Mouse (Mus musculus) megakaryocyte, adult 5-6 weeks (primary cell): ENCODE measurements around the gene Clk2. TPM values are rescaled to one million over a fixed set of nuclear protein-coding genes. Genes with fewer than 3 reads are reported as not detected.
"Not testable (repeated sequence)": the region's sequence is repeated elsewhere in the genome, so short reads cannot be mapped to it uniquely, and the experiment has no call there.

Source experiments
- ATAC-seq: 2 replicates; pipeline ENCODE4 v1.8.0; 2016; ENCODE audit warnings: mild to moderate bottlenecking, inconsistent platforms; ENCODE audit not compliant: poor library complexity, severe bottlenecking
- total RNA-seq, 2 experiments: library from RNA; stranded (forward) in 1 of 2; stranded (reverse) in 1 of 2; fragments of 153-499, 151-499 nt in 1 of 2; fragments of 221-1000, 200-1000 nt in 1 of 2; gene quantifications; 2 replicates each; pipeline versions ENCODE4 v1.2.3 to v1.2.4; 2015 to 2017

Gene Clk2
- total RNA-seq, 2 experiments from 2014 or later, result 38.1 to 48.5 TPM

DNA sequence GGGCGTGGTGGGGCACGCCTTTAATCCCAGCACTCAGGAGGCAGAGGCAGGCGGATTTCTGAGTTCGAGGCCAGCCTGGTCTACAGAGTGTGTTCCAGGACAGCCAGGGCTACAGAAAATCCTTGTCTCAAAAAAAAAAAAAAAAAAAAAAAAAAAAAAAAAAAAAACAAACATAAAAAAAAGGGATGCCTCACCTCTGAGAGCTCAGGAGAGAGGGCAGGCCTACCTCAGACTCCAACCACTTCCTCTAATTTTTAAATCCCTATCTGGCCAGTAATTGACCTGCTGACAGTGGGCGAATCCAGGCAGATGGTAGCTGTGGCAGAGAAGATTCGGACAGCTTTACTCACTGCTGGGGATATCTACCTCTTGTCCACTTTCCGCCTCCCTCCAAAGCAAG, 51.8 kb downstream of the Clk2 start:
- not testable (repeated sequence) for ATAC-seq

DNA sequence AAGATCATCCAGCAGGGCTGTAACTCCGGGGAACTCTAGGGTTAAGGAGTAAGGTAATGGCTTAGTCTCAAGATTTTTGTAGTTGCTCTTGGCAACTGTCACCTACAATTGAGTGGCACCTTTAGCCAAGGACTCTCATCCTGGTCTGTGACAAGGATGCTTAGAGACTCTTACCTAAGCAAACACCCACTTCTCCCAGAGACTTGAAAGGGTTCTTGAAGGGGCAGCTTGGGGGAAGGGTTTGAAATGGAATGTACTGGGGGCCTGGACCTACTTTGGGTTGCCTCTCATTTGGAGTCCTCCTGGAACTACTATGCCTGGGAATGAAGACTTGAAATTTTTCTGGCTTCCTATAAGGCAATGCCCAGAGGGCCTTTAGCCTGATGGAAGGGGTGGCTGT, 53.7 kb downstream of the Clk2 start:
- ATAC-seq, result no peak

GRCm38 (mm10) chr3:89219546-89219945, 55.0 kb downstream of the Clk2 start:
- ATAC-seq, result no peak

- ATAC-seq, result no peak
Measured at GRCm38 (mm10) chr3:89221167-89221566, 56.6 kb downstream of the Clk2 start.

DNA sequence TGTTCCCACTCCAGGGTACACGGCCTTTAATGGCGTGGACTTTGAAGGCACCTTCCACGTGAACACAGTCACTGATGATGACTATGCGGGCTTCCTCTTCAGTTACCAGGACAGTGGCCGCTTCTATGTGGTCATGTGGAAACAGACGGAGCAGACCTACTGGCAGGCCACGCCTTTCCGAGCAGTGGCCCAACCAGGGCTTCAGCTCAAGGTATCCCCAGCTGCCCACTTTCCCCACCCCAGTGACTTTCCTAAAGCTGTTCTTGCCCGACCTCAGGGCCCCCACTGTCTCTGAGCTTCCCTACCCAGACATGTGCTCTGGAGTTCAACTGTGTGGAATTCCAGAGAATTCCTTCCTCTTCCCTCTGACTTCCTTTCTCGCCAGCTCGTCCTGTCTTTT, 60.2 kb downstream of the Clk2 start:
- no peak for ATAC-seq

GRCm38 (mm10) chr3:89225321-89225815, 60.8 kb downstream of the Clk2 start:
- no peak for ATAC-seq

GRCm38 (mm10) chr3:89225918-89226317, 61.3 kb downstream of the Clk2 start:
- no peak for ATAC-seq

- ATAC-seq, result no peak
Measured at GRCm38 (mm10) chr3:89226361-89226760, 61.8 kb downstream of the Clk2 start.

Other genes with a start within 250 kb of the Clk2 start
- 29.0 and 32.4 TPM in 2 replicates for gene Ash1l, start 214.2 kb upstream of the Clk2 start, total RNA-seq (2015)
- 18.4 and 28.1 TPM in 2 replicates for gene Ash1l, start 214.2 kb upstream of the Clk2 start, total RNA-seq (2017)
- gene Dap3, start 213.6 kb upstream of the Clk2 start, total RNA-seq (2015), result 70.6 and 75.4 TPM in 2 replicates
- gene Dap3, start 213.6 kb upstream of the Clk2 start, total RNA-seq (2017), result 45.6 and 51.5 TPM in 2 replicates
- 11.6 and 13.7 TPM in 2 replicates for gene Rusc1, start 71.5 kb upstream of the Clk2 start, total RNA-seq (2015)
- gene Rusc1, start 71.5 kb upstream of the Clk2 start, total RNA-seq (2017), result 11.3 and 11.8 TPM in 2 replicates
- not detected in 2 replicates for gene Gm43738, start 63.7 kb upstream of the Clk2 start, total RNA-seq (2015)
- gene Gm43738, start 63.7 kb upstream of the Clk2 start, total RNA-seq (2017), result not detected in 2 replicates
- gene Fdps, start 62.8 kb upstream of the Clk2 start, total RNA-seq (2015), result 57.3 and 64.0 TPM in 2 replicates
- gene Fdps, start 62.8 kb upstream of the Clk2 start, total RNA-seq (2017), result 132 and 150 TPM in 2 replicates
- 1.2 and 4.0 TPM in 2 replicates for gene Pklr, start 28.7 kb upstream of the Clk2 start, total RNA-seq (2015)
- gene Pklr, start 28.7 kb upstream of the Clk2 start, total RNA-seq (2017), result 1.4 and 8.0 TPM in 2 replicates
- not detected in 2 replicates for gene Hcn3, start 4.6 kb upstream of the Clk2 start, total RNA-seq (2015)
- gene Hcn3, start 4.6 kb upstream of the Clk2 start, total RNA-seq (2017), result not detected in 2 replicates
- gene Scamp3, start 12.7 kb downstream of the Clk2 start, total RNA-seq (2015), result 43.0 and 52.9 TPM in 2 replicates
- gene Scamp3, start 12.7 kb downstream of the Clk2 start, total RNA-seq (2017), result 17.9 and 18.1 TPM in 2 replicates
- 11.2 and 13.5 TPM in 2 replicates for gene Fam189b, start 18.3 kb downstream of the Clk2 start, total RNA-seq (2015)
- gene Fam189b, start 18.3 kb downstream of the Clk2 start, total RNA-seq (2017), result 3.3 and 5.6 TPM in 2 replicates
- 77.6 and 78.1 TPM in 2 replicates for gene Gba, start 38.1 kb downstream of the Clk2 start, total RNA-seq (2015)
- 71.1 and 79.5 TPM in 2 replicates for gene Gba, start 38.1 kb downstream of the Clk2 start, total RNA-seq (2017)
- gene Thbs3, start 50.4 kb downstream of the Clk2 start, total RNA-seq (2015), result 0.07 TPM in 1 of 2 replicates, not detected in the other
- gene Thbs3, start 50.4 kb downstream of the Clk2 start, total RNA-seq (2017), result 0.12 and 0.70 TPM in 2 replicates
- gene Mtx1, start 62.3 kb downstream of the Clk2 start, total RNA-seq (2015), result 49.5 and 57.8 TPM in 2 replicates
- gene Mtx1, start 62.3 kb downstream of the Clk2 start, total RNA-seq (2017), result 41.8 and 45.3 TPM in 2 replicates
- 0.25 and 0.58 TPM in 2 replicates for gene Muc1, start 64.3 kb downstream of the Clk2 start, total RNA-seq (2015)
- 0.18 TPM in 1 of 2 replicates, not detected in the other for gene Muc1, start 64.3 kb downstream of the Clk2 start, total RNA-seq (2017)
- 142 and 167 TPM in 2 replicates for gene Krtcap2, start 81.2 kb downstream of the Clk2 start, total RNA-seq (2015)
- gene Krtcap2, start 81.2 kb downstream of the Clk2 start, total RNA-seq (2017), result 159 and 189 TPM in 2 replicates
- gene Trim46, start 81.5 kb downstream of the Clk2 start, total RNA-seq (2015), result 0.39 and 0.80 TPM in 2 replicates
- 0.55 TPM in 1 of 2 replicates, not detected in the other for gene Trim46, start 81.5 kb downstream of the Clk2 start, total RNA-seq (2017)
- gene Dpm3, start 94.6 kb downstream of the Clk2 start, total RNA-seq (2015), result 84.6 and 95.5 TPM in 2 replicates
- gene Dpm3, start 94.6 kb downstream of the Clk2 start, total RNA-seq (2017), result 72.1 and 82.3 TPM in 2 replicates
- 42.9 and 68.4 TPM in 2 replicates for gene Slc50a1, start 105.8 kb downstream of the Clk2 start, total RNA-seq (2015)
- gene Slc50a1, start 105.8 kb downstream of the Clk2 start, total RNA-seq (2017), result 31.5 and 52.2 TPM in 2 replicates
- not detected in 2 replicates for gene Efna1, start 116.3 kb downstream of the Clk2 start, total RNA-seq (2015)
- not detected in 2 replicates for gene Efna1, start 116.3 kb downstream of the Clk2 start, total RNA-seq (2017)
- gene Efna3, start 158.2 kb downstream of the Clk2 start, total RNA-seq (2015), result not detected in 2 replicates
- gene Efna3, start 158.2 kb downstream of the Clk2 start, total RNA-seq (2017), result not detected in 2 replicates
- 0.16 and 0.33 TPM in 2 replicates for gene Efna4, start 173.2 kb downstream of the Clk2 start, total RNA-seq (2015)
- not detected in 2 replicates for gene Efna4, start 173.2 kb downstream of the Clk2 start, total RNA-seq (2017)
- gene Adam15, start 185.2 kb downstream of the Clk2 start, total RNA-seq (2015), result 107 and 135 TPM in 2 replicates
- 100 and 124 TPM in 2 replicates for gene Adam15, start 185.2 kb downstream of the Clk2 start, total RNA-seq (2017)
- gene Dcst2, start 197.2 kb downstream of the Clk2 start, total RNA-seq (2015), result not detected in 2 replicates
- gene Dcst2, start 197.2 kb downstream of the Clk2 start, total RNA-seq (2017), result not detected in 2 replicates
- gene Dcst1, start 200.5 kb downstream of the Clk2 start, total RNA-seq (2015), result 0.14 TPM in 1 of 2 replicates, not detected in the other
- gene Dcst1, start 200.5 kb downstream of the Clk2 start, total RNA-seq (2017), result not detected in 2 replicates
- 38.9 and 41.1 TPM in 2 replicates for gene Zbtb7b, start 230.0 kb downstream of the Clk2 start, total RNA-seq (2015)
- 63.8 and 71.3 TPM in 2 replicates for gene Zbtb7b, start 230.0 kb downstream of the Clk2 start, total RNA-seq (2017)
- 1.6 and 2.3 TPM in 2 replicates for gene Lenep, start 238.0 kb downstream of the Clk2 start, total RNA-seq (2015)
- gene Lenep, start 238.0 kb downstream of the Clk2 start, total RNA-seq (2017), result 0.37 and 0.44 TPM in 2 replicates
- 9.7 and 11.6 TPM in 2 replicates for gene Flad1, start 247.1 kb downstream of the Clk2 start, total RNA-seq (2015)
- 10.8 and 11.8 TPM in 2 replicates for gene Flad1, start 247.1 kb downstream of the Clk2 start, total RNA-seq (2017)